ENCODE assay signal across 8 mouse cellular contexts in the genomic region with DNA sequence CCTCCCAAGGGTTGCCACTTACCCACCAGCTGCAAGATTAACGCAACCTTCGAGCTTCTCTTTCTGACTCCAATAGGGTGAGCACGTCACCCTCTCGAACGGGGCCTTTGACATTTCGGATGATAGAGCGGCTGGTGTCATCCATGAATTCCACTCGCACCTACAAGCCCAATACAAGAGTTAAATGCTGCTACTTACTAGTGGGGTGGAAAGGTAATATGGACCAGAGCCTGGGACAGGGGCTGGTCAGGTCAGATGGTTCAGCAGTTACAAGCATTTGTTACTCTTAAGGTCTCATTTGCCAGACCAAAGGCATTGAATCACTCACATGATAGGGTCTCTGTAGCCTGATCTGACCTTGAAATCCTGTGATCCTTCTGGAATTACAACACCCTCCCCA. TPM values are rescaled to one million over a fixed set of nuclear protein-coding genes. Genes with fewer than 3 reads are reported as not detected.
DNase-seq lines count a peak whose midpoint lies in the region; ATAC-seq and TF ChIP-seq lines count a peak whose summit lies in the region.
"Not testable (repeated sequence)": the region's sequence is repeated elsewhere in the genome, so short reads cannot be mapped to it uniquely, and the experiment has no call there.

No protein-coding gene starts in this region.

- H3K27me3 ChIP-seq in erythroblast, embryonic 14.5 days (ENCODE audit: control insufficient read depth); heart, embryonic 11.5 days (ENCODE audit: control insufficient read depth, insufficient read depth, low read length); hindbrain, embryonic 16.5 days (replicated peaks; ENCODE audit: control insufficient read depth, insufficient read depth, low read length); limb, embryonic 11.5 days (ENCODE audit: control insufficient read depth, insufficient read depth, low read length); midbrain, embryonic 16.5 days (ENCODE audit: control insufficient read depth, insufficient read depth, low read depth, low read length); testis, adult 2 months (ENCODE audit: control insufficient read depth, insufficient read depth, low read length): not testable (repeated sequence)

- not testable (repeated sequence) for H3K9me3 ChIP-seq in erythroblast, embryonic 14.5 days (ENCODE audit: control insufficient read depth, low read length); heart, embryonic 11.5 days (replicated peaks; ENCODE audit: control insufficient read depth, low read length); hindbrain, embryonic 16.5 days (ENCODE audit: control insufficient read depth, low read length); limb, embryonic 11.5 days (ENCODE audit: control insufficient read depth, low read length); midbrain, embryonic 16.5 days (replicated peaks; ENCODE audit: control insufficient read depth, low read length, poor library complexity, severe bottlenecking)

- not testable (repeated sequence) for TF ChIP-seq POLR2A in lung, adult 2 months (IDR thresholded peaks at IDR 0.05; ENCODE audit: borderline replicate concordance, extremely low read depth, low read depth, low read length); testis, adult 2 months (IDR thresholded peaks at IDR 0.05; ENCODE audit: control insufficient read depth, low read depth, low read length)

- ATAC-seq in heart, embryonic 11.5 days (replicated peaks; ENCODE audit: insufficient number of reproducible peaks, low FRiP score, low TSS enrichment); hindbrain, embryonic 16.5 days; limb, embryonic 11.5 days (ENCODE audit: insufficient number of reproducible peaks, low FRiP score, low TSS enrichment, low read depth); midbrain, embryonic 16.5 days: not testable (repeated sequence)

- peak overlapping the region; percentile 93 for H3K9ac ChIP-seq in heart, embryonic 11.5 days (ENCODE audit: low read depth, low read length)
- H3K9ac ChIP-seq in hindbrain, embryonic 16.5 days (ENCODE audit: low read depth, low read length) = peak overlapping the region; percentile 73
- peak overlapping the region; percentile 87 for H3K9ac ChIP-seq in limb, embryonic 11.5 days (ENCODE audit: low read length)
- peak overlapping the region; percentile 81 for H3K9ac ChIP-seq in midbrain, embryonic 16.5 days (ENCODE audit: low read depth, low read length)

- WGBS in heart, embryonic 11.5 days (ENCODE audit: insufficient replicate concordance) = 73% methylated on average over 8 of the region's 8 CpGs
- WGBS in hindbrain, embryonic 16.5 days = 77% methylated on average over 8 of the region's 8 CpGs
- 88% methylated on average over 8 of the region's 8 CpGs for WGBS in limb, embryonic 11.5 days
- 51% methylated on average over 8 of the region's 8 CpGs for WGBS in lung, adult 2 months
- 84% methylated on average over 8 of the region's 8 CpGs for WGBS in midbrain, embryonic 16.5 days

- H3K4me2 ChIP-seq in heart, embryonic 11.5 days = peak overlapping the region; percentile 83
- peak overlapping the region; percentile 93 for H3K4me2 ChIP-seq in hindbrain, embryonic 16.5 days (ENCODE audit: low read length)
- peak overlapping the region; percentile 93 for H3K4me2 ChIP-seq in limb, embryonic 11.5 days (ENCODE audit: low read depth, severe bottlenecking)
- peak overlapping the region; percentile 76 for H3K4me2 ChIP-seq in midbrain, embryonic 16.5 days (ENCODE audit: low read length)

- DNase-seq in ZHBTc4 (ENCODE audit: low read depth, low spot score) = peak; percentile 39
- not testable (repeated sequence) for DNase-seq in limb, embryonic 11.5 days (ENCODE audit: low spot score); lung, adult 2 months

- H3K36me3 ChIP-seq in erythroblast, embryonic 14.5 days (ENCODE audit: control insufficient read depth) = peaks cover 69% of the 10 kb centered on the region
- peaks cover 19% of the 10 kb centered on the region for H3K36me3 ChIP-seq in heart, embryonic 11.5 days (ENCODE audit: control insufficient read depth, insufficient read depth, low read length)
- H3K36me3 ChIP-seq in hindbrain, embryonic 16.5 days (ENCODE audit: control insufficient read depth, insufficient read depth, low read length) = peaks cover 16% of the 10 kb centered on the region
- H3K36me3 ChIP-seq in limb, embryonic 11.5 days (ENCODE audit: control insufficient read depth, insufficient read depth, low read length) = peaks cover 27% of the 10 kb centered on the region
- H3K36me3 ChIP-seq in midbrain, embryonic 16.5 days (ENCODE audit: control insufficient read depth, insufficient read depth, low read length) = peaks cover 11% of the 10 kb centered on the region; the same call in 1 of the 2 replicates
- not testable (repeated sequence) for H3K36me3 ChIP-seq in testis, adult 2 months (ENCODE audit: control insufficient read depth, insufficient read depth, low read length)

- not testable (repeated sequence) for H3K27ac ChIP-seq in heart, embryonic 11.5 days (ENCODE audit: low read depth, low read length); hindbrain, embryonic 16.5 days (ENCODE audit: low read depth, low read length); limb, embryonic 11.5 days (replicated peaks; ENCODE audit: low read depth, low read length); midbrain, embryonic 16.5 days (ENCODE audit: low read length)
- H3K27ac ChIP-seq in testis, adult 2 months (ENCODE audit: control insufficient read depth, insufficient read depth, low read depth, low read length) = peak overlapping the region; percentile 15; the same call in 1 of the 2 replicates

- peak overlapping the region; percentile 91 for H3K4me3 ChIP-seq in erythroblast, embryonic 14.5 days (replicated peaks)
- H3K4me3 ChIP-seq in heart, embryonic 11.5 days (ENCODE audit: low read depth, low read length) = peak overlapping the region; percentile 74
- H3K4me3 ChIP-seq in hindbrain, embryonic 16.5 days (ENCODE audit: low read length) = peak overlapping the region; percentile 69
- H3K4me3 ChIP-seq in limb, embryonic 11.5 days (ENCODE audit: low read depth, low read length) = peak overlapping the region; percentile 82
- peak overlapping the region; percentile 52 for H3K4me3 ChIP-seq in lung, adult 2 months (replicated peaks; ENCODE audit: extremely low read depth, low read depth, low read length)
- peak overlapping the region; percentile 80 for H3K4me3 ChIP-seq in midbrain, embryonic 16.5 days (ENCODE audit: low read depth, low read length)
- H3K4me3 ChIP-seq in testis, adult 2 months (ENCODE audit: control insufficient read depth, low read depth, low read length) = peak overlapping the region; percentile 98; the same call in 1 of the 2 replicates

- H3K4me1 ChIP-seq in erythroblast, embryonic 14.5 days (ENCODE audit: control insufficient read depth) = peaks cover 55% of the 10 kb centered on the region
- not testable (repeated sequence) for H3K4me1 ChIP-seq in heart, embryonic 11.5 days (ENCODE audit: control insufficient read depth, insufficient read depth, low read length); testis, adult 2 months (ENCODE audit: control insufficient read depth, insufficient read depth, low read length)
- H3K4me1 ChIP-seq in hindbrain, embryonic 16.5 days (ENCODE audit: control insufficient read depth, insufficient read depth, low read depth, low read length) = peaks cover 31% of the 10 kb centered on the region
- peaks cover 19% of the 10 kb centered on the region for H3K4me1 ChIP-seq in limb, embryonic 11.5 days (ENCODE audit: control insufficient read depth, insufficient read depth, low read length)
- peaks cover 14% of the 10 kb centered on the region for H3K4me1 ChIP-seq in lung, adult 2 months (ENCODE audit: control insufficient read depth, insufficient read depth, low read length)
- peaks cover 37% of the 10 kb centered on the region for H3K4me1 ChIP-seq in midbrain, embryonic 16.5 days (ENCODE audit: control insufficient read depth, insufficient read depth, low read length)

- not testable (repeated sequence) for TF ChIP-seq CTCF in lung, adult 2 months (IDR thresholded peaks at IDR 0.05; ENCODE audit: insufficient read depth, low read length); testis, adult 2 months (IDR thresholded peaks at IDR 0.05; ENCODE audit: control insufficient read depth, insufficient read depth, insufficient replicate concordance, low read depth, low read length)

RNA-seq across cellular contexts. Expression of a gene that starts 1.2 kb away (rescaled TPM):
- 366 and 664 TPM in 2 replicates for polyA plus RNA-seq in erythroblast, embryonic 14.5 days (2012)
- 654 and 701 TPM in 2 replicates for polyA plus RNA-seq in heart, embryonic 11.5 days (2014; fragmentation: Nextera tagmentation; extraction: Ambion mirVana)
- polyA plus RNA-seq in hindbrain, embryonic 16.5 days (2015; fragmentation: Nextera tagmentation; extraction: Ambion mirVana) = 392 and 410 TPM in 2 replicates
- 1,083 and 1,144 TPM in 2 replicates for polyA plus RNA-seq in limb, embryonic 11.5 days (2014; fragmentation: Nextera tagmentation; extraction: Ambion mirVana)
- polyA plus RNA-seq in lung, adult 2 months (2012; rRNA removed) = 506 and 507 TPM in 2 replicates
- 407 and 416 TPM in 2 replicates for polyA plus RNA-seq in midbrain, embryonic 16.5 days (2015; fragmentation: Nextera tagmentation; extraction: Ambion mirVana)
- 716 and 819 TPM in 2 replicates for polyA plus RNA-seq in testis, adult 2 months (2012; rRNA removed)

RNA-seq across cellular contexts. Expression of a gene that starts 1.2 kb away (rescaled TPM):
- polyA plus RNA-seq in erythroblast, embryonic 14.5 days (2012) = 125 and 152 TPM in 2 replicates
- polyA plus RNA-seq in heart, embryonic 11.5 days (2014; fragmentation: Nextera tagmentation; extraction: Ambion mirVana) = 457 and 481 TPM in 2 replicates
- polyA plus RNA-seq in hindbrain, embryonic 16.5 days (2015; fragmentation: Nextera tagmentation; extraction: Ambion mirVana) = 464 and 517 TPM in 2 replicates
- polyA plus RNA-seq in limb, embryonic 11.5 days (2014; fragmentation: Nextera tagmentation; extraction: Ambion mirVana) = 457 and 474 TPM in 2 replicates
- 334 and 389 TPM in 2 replicates for polyA plus RNA-seq in lung, adult 2 months (2012; rRNA removed)
- 428 and 439 TPM in 2 replicates for polyA plus RNA-seq in midbrain, embryonic 16.5 days (2015; fragmentation: Nextera tagmentation; extraction: Ambion mirVana)
- 601 and 663 TPM in 2 replicates for polyA plus RNA-seq in testis, adult 2 months (2012; rRNA removed)

RNA-seq across cellular contexts. Expression of a gene that starts 12.9 kb away (rescaled TPM):
- polyA plus RNA-seq in erythroblast, embryonic 14.5 days (2012) = 0.03 TPM in 2 replicates
- polyA plus RNA-seq in heart, embryonic 11.5 days (2014; fragmentation: Nextera tagmentation; extraction: Ambion mirVana) = 30.1 and 43.2 TPM in 2 replicates
- polyA plus RNA-seq in hindbrain, embryonic 16.5 days (2015; fragmentation: Nextera tagmentation; extraction: Ambion mirVana) = 45.8 and 46.6 TPM in 2 replicates
- polyA plus RNA-seq in limb, embryonic 11.5 days (2014; fragmentation: Nextera tagmentation; extraction: Ambion mirVana) = 23.0 and 25.1 TPM in 2 replicates
- 395 and 450 TPM in 2 replicates for polyA plus RNA-seq in lung, adult 2 months (2012; rRNA removed)
- polyA plus RNA-seq in midbrain, embryonic 16.5 days (2015; fragmentation: Nextera tagmentation; extraction: Ambion mirVana) = 49.0 and 52.6 TPM in 2 replicates
- 146 and 156 TPM in 2 replicates for polyA plus RNA-seq in testis, adult 2 months (2012; rRNA removed)

RNA-seq across cellular contexts. Expression of a gene that starts 19.7 kb away (rescaled TPM):
- polyA plus RNA-seq in erythroblast, embryonic 14.5 days (2012) = 0.26 and 0.86 TPM in 2 replicates
- 60.8 and 63.9 TPM in 2 replicates for polyA plus RNA-seq in heart, embryonic 11.5 days (2014; fragmentation: Nextera tagmentation; extraction: Ambion mirVana)
- 55.7 and 59.8 TPM in 2 replicates for polyA plus RNA-seq in hindbrain, embryonic 16.5 days (2015; fragmentation: Nextera tagmentation; extraction: Ambion mirVana)
- 85.5 and 91.5 TPM in 2 replicates for polyA plus RNA-seq in limb, embryonic 11.5 days (2014; fragmentation: Nextera tagmentation; extraction: Ambion mirVana)
- 28.3 and 30.4 TPM in 2 replicates for polyA plus RNA-seq in lung, adult 2 months (2012; rRNA removed)
- polyA plus RNA-seq in midbrain, embryonic 16.5 days (2015; fragmentation: Nextera tagmentation; extraction: Ambion mirVana) = 49.9 and 52.4 TPM in 2 replicates
- 264 and 291 TPM in 2 replicates for polyA plus RNA-seq in testis, adult 2 months (2012; rRNA removed)

RNA-seq across cellular contexts. Expression of a gene that starts 41.5 kb away (rescaled TPM):
- polyA plus RNA-seq in erythroblast, embryonic 14.5 days (2012) = 0.07 TPM in 1 of 2 replicates, not detected in the other
- 7.6 and 10.5 TPM in 2 replicates for polyA plus RNA-seq in heart, embryonic 11.5 days (2014; fragmentation: Nextera tagmentation; extraction: Ambion mirVana)
- 26.6 and 29.0 TPM in 2 replicates for polyA plus RNA-seq in hindbrain, embryonic 16.5 days (2015; fragmentation: Nextera tagmentation; extraction: Ambion mirVana)
- polyA plus RNA-seq in limb, embryonic 11.5 days (2014; fragmentation: Nextera tagmentation; extraction: Ambion mirVana) = 37.9 and 43.6 TPM in 2 replicates
- 34.6 and 87.6 TPM in 2 replicates for polyA plus RNA-seq in lung, adult 2 months (2012; rRNA removed)
- polyA plus RNA-seq in midbrain, embryonic 16.5 days (2015; fragmentation: Nextera tagmentation; extraction: Ambion mirVana) = 16.8 and 17.4 TPM in 2 replicates
- polyA plus RNA-seq in testis, adult 2 months (2012; rRNA removed) = 3.3 and 4.3 TPM in 2 replicates

Comparison
In these comparisons a context has a peak if more than half of its experiments do, and no peak if none do; other contexts are left out.
1. RNA of a gene that starts 12.9 kb away (polyA plus RNA-seq): 395 to 450 TPM in lung, adult 2 months, 146 to 156 TPM in testis, adult 2 months, 49.0 to 52.6 TPM in midbrain, embryonic 16.5 days, 45.8 to 46.6 TPM in hindbrain, embryonic 16.5 days, 30.1 to 43.2 TPM in heart, embryonic 11.5 days and 23.0 to 25.1 TPM in limb, embryonic 11.5 days; 0.03 TPM in erythroblast, embryonic 14.5 days; every median in the first group is over 10 times any median in the second.
2. Peak in every context shown above with its lines, with median percentiles within 50 percentile points of each other: H3K4me3 ChIP-seq, H3K4me2 ChIP-seq and H3K9ac ChIP-seq.